ENCODE assay signal across 18 mouse cellular contexts in genomic region chr7:133862723-133863122, GRCm38 (mm10).
DNase-seq lines count a peak whose midpoint lies in the region; ATAC-seq lines count a peak whose summit lies in the region.
"Had no signal": no experiment of that assay in that cellular context is flagged by ENCODE, and none has a peak within 500 bp of the region (broad histone marks: within the 10 kb centered on the region; RNA-seq: fewer than 3 reads in every experiment).

No protein-coding gene starts in this region.

- H3K4me1 ChIP-seq in embryonic facial prominence, embryonic 11.5 days (ENCODE audit: control insufficient read depth, insufficient read depth, low read length) = no peaks in the 10 kb centered on the region
- H3K4me1 ChIP-seq in embryonic facial prominence, embryonic 10.5 days = no peaks in the 10 kb centered on the region
- no peaks in the 10 kb centered on the region for H3K4me1 ChIP-seq in limb, embryonic 12.5 days (replicated peaks)
- no peaks in the 10 kb centered on the region for H3K4me1 ChIP-seq in limb, embryonic 10.5 days
- H3K4me1 ChIP-seq in midbrain, embryonic 11.5 days (ENCODE audit: control insufficient read depth, insufficient read depth, low read length) = no peaks in the 10 kb centered on the region
- H3K4me1 ChIP-seq in midbrain, embryonic 10.5 days = no peaks in the 10 kb centered on the region
- H3K4me1 ChIP-seq: embryonic facial prominence, embryonic 13.5 days; forebrain, embryonic 15.5 days; heart, embryonic 13.5 days; hindbrain, embryonic 15.5 days had no signal

- H3K4me2 ChIP-seq in embryonic facial prominence, embryonic 11.5 days (ENCODE audit: low read depth, low read length) = no peak overlapping the region
- no peak overlapping the region for H3K4me2 ChIP-seq in limb, embryonic 12.5 days
- no peak overlapping the region for H3K4me2 ChIP-seq in midbrain, embryonic 11.5 days
- H3K4me2 ChIP-seq: embryonic facial prominence, embryonic 13.5 days; forebrain, embryonic 15.5 days; heart, embryonic 13.5 days; hindbrain, embryonic 15.5 days had no signal

- DNase-seq in embryonic facial prominence, embryonic 11.5 days (ENCODE audit: low spot score) = no peak
- DNase-seq in embryonic facial prominence, embryonic 10.5 days (ENCODE audit: low spot score) = no peak
- no peak for DNase-seq in limb, embryonic 10.5 days (ENCODE audit: low spot score)
- peak; percentile 17 for DNase-seq in midbrain, embryonic 11.5 days (ENCODE audit: low spot score, missing footprints)
- no peak for DNase-seq in midbrain, embryonic 10.5 days (ENCODE audit: low spot score)
- DNase-seq: cerebellum, adult 18-20 months; cerebellum, adult 9-10 months; gastrocnemius, postnatal 10 days; gastrocnemius, postnatal 36 days; heart, adult 2 months; heart, postnatal 14 days had no signal

- no peak overlapping the region for H3K4me3 ChIP-seq in embryonic facial prominence, embryonic 11.5 days (ENCODE audit: low read depth, low read length)
- no peak overlapping the region for H3K4me3 ChIP-seq in embryonic facial prominence, embryonic 10.5 days
- no peak overlapping the region for H3K4me3 ChIP-seq in limb, embryonic 12.5 days (replicated peaks)
- no peak overlapping the region for H3K4me3 ChIP-seq in limb, embryonic 10.5 days
- H3K4me3 ChIP-seq in midbrain, embryonic 11.5 days (ENCODE audit: low read depth, low read length) = no peak overlapping the region
- H3K4me3 ChIP-seq in midbrain, embryonic 10.5 days = no peak overlapping the region
- H3K4me3 ChIP-seq: embryonic facial prominence, embryonic 13.5 days; erythroblast, embryonic 14.5 days; forebrain, embryonic 15.5 days; heart, adult 2 months; heart, embryonic 10.5 days; heart, embryonic 13.5 days; hindbrain, embryonic 15.5 days had no signal

- H3K27ac ChIP-seq in embryonic facial prominence, embryonic 11.5 days (replicated peaks; ENCODE audit: low read depth, low read length) = no peak overlapping the region
- H3K27ac ChIP-seq in embryonic facial prominence, embryonic 10.5 days (replicated peaks) = no peak overlapping the region
- H3K27ac ChIP-seq in limb, embryonic 12.5 days = no peak overlapping the region
- no peak overlapping the region for H3K27ac ChIP-seq in limb, embryonic 10.5 days
- H3K27ac ChIP-seq in midbrain, embryonic 11.5 days (ENCODE audit: low read depth, low read length) = no peak overlapping the region
- no peak overlapping the region for H3K27ac ChIP-seq in midbrain, embryonic 10.5 days (replicated peaks)
- H3K27ac ChIP-seq: embryonic facial prominence, embryonic 13.5 days; forebrain, embryonic 15.5 days; heart, adult 2 months; heart, embryonic 10.5 days; heart, embryonic 13.5 days; hindbrain, embryonic 15.5 days had no signal

- H3K9ac ChIP-seq in embryonic facial prominence, embryonic 11.5 days (replicated peaks; ENCODE audit: low read length) = no peak overlapping the region
- H3K9ac ChIP-seq in limb, embryonic 12.5 days (replicated peaks) = no peak overlapping the region
- no peak overlapping the region for H3K9ac ChIP-seq in midbrain, embryonic 11.5 days (ENCODE audit: low read length)
- H3K9ac ChIP-seq: embryonic facial prominence, embryonic 13.5 days; forebrain, embryonic 15.5 days; heart, embryonic 13.5 days; hindbrain, embryonic 15.5 days had no signal

- no peaks in the 10 kb centered on the region for H3K36me3 ChIP-seq in embryonic facial prominence, embryonic 11.5 days (replicated peaks; ENCODE audit: control insufficient read depth, insufficient read depth, low read depth, low read length)
- no peaks in the 10 kb centered on the region for H3K36me3 ChIP-seq in embryonic facial prominence, embryonic 10.5 days (replicated peaks)
- no peaks in the 10 kb centered on the region for H3K36me3 ChIP-seq in limb, embryonic 12.5 days
- no peaks in the 10 kb centered on the region for H3K36me3 ChIP-seq in limb, embryonic 10.5 days
- no peaks in the 10 kb centered on the region for H3K36me3 ChIP-seq in midbrain, embryonic 11.5 days (ENCODE audit: control insufficient read depth, insufficient read depth, low read length)
- H3K36me3 ChIP-seq in midbrain, embryonic 10.5 days = no peaks in the 10 kb centered on the region
- H3K36me3 ChIP-seq: embryonic facial prominence, embryonic 13.5 days; forebrain, embryonic 15.5 days; heart, embryonic 10.5 days; heart, embryonic 13.5 days; hindbrain, embryonic 15.5 days had no signal

- no peaks in the 10 kb centered on the region for H3K9me3 ChIP-seq in embryonic facial prominence, embryonic 11.5 days (replicated peaks; ENCODE audit: control insufficient read depth, low read length)
- H3K9me3 ChIP-seq in embryonic facial prominence, embryonic 10.5 days = no peaks in the 10 kb centered on the region
- no peaks in the 10 kb centered on the region for H3K9me3 ChIP-seq in limb, embryonic 12.5 days
- no peaks in the 10 kb centered on the region for H3K9me3 ChIP-seq in limb, embryonic 10.5 days (replicated peaks)
- no peaks in the 10 kb centered on the region for H3K9me3 ChIP-seq in midbrain, embryonic 11.5 days (ENCODE audit: control insufficient read depth, low read length)
- no peaks in the 10 kb centered on the region for H3K9me3 ChIP-seq in midbrain, embryonic 10.5 days (replicated peaks)
- H3K9me3 ChIP-seq: embryonic facial prominence, embryonic 13.5 days; forebrain, embryonic 15.5 days; heart, embryonic 10.5 days; heart, embryonic 13.5 days; hindbrain, embryonic 15.5 days had no signal

- peak; percentile 67; the same call in 1 of the 2 replicates for ATAC-seq in embryonic facial prominence, embryonic 11.5 days (replicated peaks; ENCODE audit: insufficient number of reproducible peaks, low FRiP score, low TSS enrichment, low read depth)
- ATAC-seq in limb, embryonic 12.5 days (ENCODE audit: insufficient number of reproducible peaks, insufficient read depth, low FRiP score, low TSS enrichment, low read depth) = peak; percentile 52; the same call in 1 of the 2 replicates
- ATAC-seq in midbrain, embryonic 11.5 days (ENCODE audit: low FRiP score) = no peak
- ATAC-seq: forebrain, embryonic 15.5 days had no signal

- 94% methylated on average over 5 of the region's 5 CpGs for WGBS in embryonic facial prominence, embryonic 11.5 days
- 84% methylated on average over 5 of the region's 5 CpGs for WGBS in embryonic facial prominence, embryonic 10.5 days
- 85% methylated on average over 5 of the region's 5 CpGs for WGBS in limb, embryonic 12.5 days
- 94% methylated on average over 5 of the region's 5 CpGs for WGBS in limb, embryonic 10.5 days
- 92% methylated on average over 5 of the region's 5 CpGs for WGBS in midbrain, embryonic 11.5 days
- WGBS in midbrain, embryonic 10.5 days = 88% methylated on average over 5 of the region's 5 CpGs

- H3K27me3 ChIP-seq in embryonic facial prominence, embryonic 11.5 days (ENCODE audit: control insufficient read depth, insufficient read depth, low read length) = no peaks in the 10 kb centered on the region
- no peaks in the 10 kb centered on the region; the same call in 1 of the 2 replicates for H3K27me3 ChIP-seq in embryonic facial prominence, embryonic 10.5 days (replicated peaks; ENCODE audit: low read depth, poor library complexity, severe bottlenecking)
- H3K27me3 ChIP-seq in limb, embryonic 12.5 days = no peaks in the 10 kb centered on the region
- no peaks in the 10 kb centered on the region for H3K27me3 ChIP-seq in limb, embryonic 10.5 days (ENCODE audit: low read depth, poor library complexity, severe bottlenecking)
- H3K27me3 ChIP-seq in midbrain, embryonic 11.5 days (ENCODE audit: control insufficient read depth, insufficient read depth, low read length) = no peaks in the 10 kb centered on the region
- no peaks in the 10 kb centered on the region for H3K27me3 ChIP-seq in midbrain, embryonic 10.5 days (ENCODE audit: low read depth, poor library complexity, severe bottlenecking)
- H3K27me3 ChIP-seq: embryonic facial prominence, embryonic 13.5 days; forebrain, embryonic 15.5 days; heart, embryonic 13.5 days; hindbrain, embryonic 15.5 days had no signal
